Mouse (Mus musculus) 416B (cell line): ENCODE measurements around the gene Ormdl2.
"Not testable (repeated sequence)": the region's sequence is repeated elsewhere in the genome, so short reads cannot be mapped to it uniquely, and the experiment has no call there.

Experiments
- DNase-seq: peaks from one replicate; pipeline ENCODE4 v3.0.0; 2011; ENCODE audit warnings: low read depth

The Ormdl2 gene

DNA sequence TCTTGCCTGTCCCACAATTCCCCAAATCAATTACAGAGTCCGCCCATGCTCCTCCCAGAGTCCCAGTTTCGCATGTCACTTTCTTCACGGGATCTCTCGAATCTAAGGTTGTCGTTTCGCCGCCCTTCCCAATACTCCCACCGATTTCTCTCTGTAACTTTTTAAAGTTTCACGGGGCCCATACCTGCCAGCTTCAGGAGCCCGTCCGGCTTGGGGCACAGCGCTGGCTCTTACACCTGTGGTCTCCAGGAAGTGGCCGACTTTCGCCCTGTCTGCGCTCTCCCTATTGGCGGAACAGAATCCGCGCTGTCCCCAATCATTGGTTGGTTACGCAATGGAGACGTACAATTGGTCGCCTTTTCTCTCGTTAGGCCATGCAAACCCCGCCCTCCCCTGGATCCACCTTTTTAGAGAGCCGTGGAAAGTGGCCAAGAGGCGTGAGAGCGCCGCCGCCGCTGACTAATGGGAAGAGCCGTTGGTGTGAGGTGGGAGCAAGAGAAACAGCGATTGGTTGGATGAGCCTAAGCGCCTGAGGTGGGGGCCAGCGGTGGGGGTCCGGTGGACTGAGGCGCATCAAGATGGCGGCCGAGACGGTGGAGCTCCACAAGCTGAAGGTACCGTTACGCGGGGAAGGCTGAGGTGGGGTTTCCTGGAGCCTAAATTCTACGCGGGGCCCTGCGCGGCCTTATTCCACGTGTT is at the start of gene Ormdl2:
Gene Ormdl2, minus strand, starts transcription at position 288 of the 699 bp plus-strand sequence.
- DNase-seq, result peak; percentile 100

DNA sequence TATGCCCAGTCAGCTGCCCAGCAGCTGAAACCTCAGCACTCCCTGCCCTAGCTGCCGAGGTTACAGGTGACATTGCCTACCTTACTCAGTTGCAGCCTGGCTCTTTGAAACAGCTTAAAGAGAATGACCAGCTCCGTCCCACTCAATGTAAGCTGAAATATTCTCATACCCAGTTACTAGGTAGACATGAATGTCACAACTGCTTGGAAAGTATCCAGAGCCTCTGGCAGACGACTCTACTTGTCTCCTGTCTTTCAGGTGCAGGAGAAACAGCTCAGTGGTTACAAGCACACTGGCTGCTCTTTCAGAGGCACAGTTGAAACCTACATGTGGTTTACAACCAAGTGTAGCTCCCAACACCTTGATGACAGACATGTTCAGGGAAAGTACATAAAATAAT is 48.9 kb upstream of the Ormdl2 start:
- DNase-seq, result no peak

DNA sequence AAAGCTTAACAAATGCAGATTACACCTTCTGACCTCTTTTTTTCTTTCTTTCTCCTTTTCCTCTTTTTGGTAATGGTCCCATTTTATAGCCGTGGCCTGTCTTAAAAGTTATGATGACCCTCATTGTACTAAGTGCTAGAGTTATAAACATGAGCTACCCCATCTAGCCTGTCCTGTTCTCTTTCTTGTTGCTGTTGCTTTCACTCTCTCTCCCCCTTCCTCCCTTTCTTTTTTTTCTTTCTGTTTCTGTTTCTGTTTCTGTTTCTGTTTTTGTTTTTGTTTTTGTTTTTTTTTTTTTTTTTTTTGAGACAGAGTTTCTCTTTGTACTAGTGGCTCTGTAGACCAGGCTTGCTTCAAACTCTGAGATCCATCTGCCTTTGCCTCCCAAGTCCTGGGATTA is 45.1 kb upstream of the Ormdl2 start:
- no peak for DNase-seq

DNA sequence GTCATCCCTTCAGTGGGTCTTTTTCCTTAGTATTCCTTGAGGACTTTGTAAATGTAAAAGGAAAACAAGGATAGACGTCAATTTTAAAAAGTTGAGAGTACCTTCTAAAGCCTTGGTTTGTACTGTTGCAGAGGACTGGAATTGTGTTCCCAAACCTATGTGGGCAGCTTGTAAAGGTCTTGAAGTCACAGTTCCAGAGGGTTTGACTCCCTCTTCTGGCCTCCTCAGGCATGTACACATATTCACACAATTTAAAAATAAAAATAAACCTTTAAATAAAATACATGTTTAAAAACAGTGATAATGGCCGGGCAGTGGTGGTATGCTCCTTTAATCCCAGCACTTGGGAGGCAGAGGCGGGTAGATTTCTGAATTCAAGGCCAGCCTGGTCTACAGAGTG is 44.6 kb upstream of the Ormdl2 start:
- peak; percentile 53 for DNase-seq

DNA sequence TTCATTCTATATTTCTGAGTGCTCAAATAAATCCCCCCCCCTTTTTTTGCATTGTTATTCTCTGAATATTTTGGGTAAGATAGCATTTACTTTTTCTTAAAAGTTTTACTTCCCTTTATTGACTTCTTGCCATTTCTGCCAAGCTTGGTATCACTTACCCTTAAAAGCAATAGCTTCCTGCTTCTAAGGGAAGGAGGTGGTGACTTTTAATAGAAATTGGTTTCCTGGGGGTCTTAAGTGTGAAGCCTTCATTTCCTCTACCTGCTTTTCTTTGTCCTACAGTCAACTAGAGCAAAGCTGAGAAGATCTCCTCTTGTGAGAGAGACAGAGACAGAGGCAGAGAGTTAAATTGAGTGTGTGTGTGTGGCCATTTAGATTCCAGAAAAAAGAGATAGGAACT is 39.7 kb upstream of the Ormdl2 start:
- no peak for DNase-seq

DNA sequence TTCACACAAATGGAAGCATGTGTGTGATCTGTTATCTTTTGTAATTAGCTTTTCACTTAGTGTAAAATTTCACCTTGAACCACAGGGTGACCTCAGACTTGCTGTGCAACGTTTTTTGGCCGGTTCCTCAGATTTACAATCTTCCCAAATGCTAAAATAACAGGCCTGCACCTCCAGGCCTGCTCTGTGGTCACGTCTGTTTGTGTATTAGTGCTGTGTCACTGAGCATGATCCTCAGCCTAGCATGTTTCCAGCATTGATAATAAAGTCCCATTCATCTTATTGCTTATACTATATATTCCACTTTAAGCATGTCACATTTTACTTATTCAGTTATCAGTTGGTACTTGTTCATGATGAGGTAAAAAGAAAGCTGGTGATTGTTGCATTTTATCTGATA is 28.9 kb upstream of the Ormdl2 start:
- peak; percentile 24 for DNase-seq

DNA sequence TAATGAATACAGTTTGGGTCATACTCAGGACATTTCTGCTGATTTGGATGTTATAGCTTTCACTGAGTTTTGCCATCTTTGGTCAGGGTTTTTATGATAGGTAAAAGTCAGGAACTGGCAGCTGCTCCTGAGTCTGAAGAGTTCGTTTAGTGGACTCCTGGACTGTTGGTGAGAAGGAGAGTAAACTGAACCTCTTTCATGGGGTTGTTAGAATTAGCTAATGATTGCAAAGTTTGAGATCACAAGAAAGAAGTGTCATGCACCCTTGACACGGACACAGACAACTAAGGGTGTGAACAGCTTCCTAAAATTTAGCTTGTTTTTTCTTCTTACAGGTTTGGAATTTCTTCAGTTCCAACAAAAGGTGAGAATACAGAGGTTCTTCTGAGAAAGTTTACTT is 27.0 kb upstream of the Ormdl2 start:
- no peak for DNase-seq

DNA sequence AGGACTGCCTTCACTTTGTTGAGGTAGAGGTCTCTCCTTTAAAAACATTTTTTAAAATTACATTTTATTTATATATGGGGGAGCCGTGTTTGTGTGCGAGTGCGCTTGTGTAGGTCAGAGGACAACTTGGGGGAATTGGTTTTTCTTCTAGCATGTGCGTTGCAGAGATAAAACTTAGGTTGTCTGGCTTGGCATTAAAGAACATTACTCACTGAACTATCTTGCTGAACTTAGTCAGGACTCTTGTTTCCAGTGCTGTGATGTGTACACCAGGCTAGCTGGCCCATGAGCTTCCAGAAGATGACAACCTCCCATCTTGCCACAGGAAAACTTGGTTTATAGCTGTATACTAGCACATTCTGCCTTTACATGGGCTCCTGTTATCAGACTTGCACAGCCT is 25.2 kb upstream of the Ormdl2 start:
- no peak for DNase-seq

DNA sequence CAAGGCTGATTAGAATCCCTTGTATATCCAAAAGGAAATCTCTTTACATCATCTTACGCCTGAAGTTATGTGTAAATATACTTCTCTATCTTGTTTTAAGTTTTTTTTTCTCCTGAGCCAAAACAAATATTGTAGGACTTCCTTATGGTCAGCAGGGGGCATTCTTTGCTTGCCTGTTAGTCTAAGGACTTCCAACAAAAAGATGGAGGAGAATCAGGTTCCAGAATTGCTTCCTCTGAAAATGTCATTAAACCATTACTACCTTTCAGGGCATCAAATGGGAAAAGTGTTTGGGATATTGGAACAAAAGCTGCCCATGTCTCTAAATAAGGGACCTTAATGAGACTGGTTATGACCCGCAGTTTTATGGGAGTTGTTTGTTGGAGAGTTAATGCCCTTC is 24.1 kb upstream of the Ormdl2 start:
- DNase-seq, result peak; percentile 66

DNA sequence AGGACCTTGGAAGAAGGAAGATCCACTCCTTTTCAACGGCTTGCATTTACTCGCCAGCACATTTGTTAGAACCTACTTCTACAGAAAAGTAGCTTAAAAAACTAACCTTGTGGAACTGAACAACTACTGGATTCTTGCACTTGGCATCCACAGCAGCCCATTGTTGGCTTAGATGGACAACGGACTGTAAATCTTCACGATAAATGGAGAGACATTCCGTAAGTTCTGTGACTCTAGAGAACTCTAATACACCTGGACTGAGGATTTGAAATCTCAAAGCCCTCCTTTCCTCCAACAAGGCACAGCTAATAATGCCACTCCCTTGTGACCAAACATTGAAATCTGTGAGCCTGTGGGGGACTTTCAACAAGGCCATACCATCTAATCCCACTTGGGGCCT is 21.8 kb upstream of the Ormdl2 start:
- DNase-seq, result no peak

DNA sequence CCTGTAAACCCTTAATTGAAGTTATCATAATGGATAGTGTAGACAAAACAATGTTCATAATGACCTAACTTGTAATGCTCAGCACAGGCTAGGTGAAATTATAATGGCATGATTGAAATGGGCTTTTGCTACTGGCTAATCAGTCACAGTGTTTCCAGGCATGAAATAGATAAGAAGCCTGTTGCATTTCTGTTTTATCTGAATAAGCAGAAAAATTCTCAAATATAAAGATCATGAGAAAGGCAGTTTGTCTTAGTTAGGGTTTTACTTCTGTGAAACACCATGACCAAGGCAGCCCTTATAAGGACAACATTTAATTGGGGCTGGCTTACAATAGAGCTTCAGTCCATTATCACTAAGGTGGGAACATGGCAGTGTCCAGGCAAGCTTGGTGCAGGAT is 19.2 kb upstream of the Ormdl2 start:
- DNase-seq, result no peak

DNA sequence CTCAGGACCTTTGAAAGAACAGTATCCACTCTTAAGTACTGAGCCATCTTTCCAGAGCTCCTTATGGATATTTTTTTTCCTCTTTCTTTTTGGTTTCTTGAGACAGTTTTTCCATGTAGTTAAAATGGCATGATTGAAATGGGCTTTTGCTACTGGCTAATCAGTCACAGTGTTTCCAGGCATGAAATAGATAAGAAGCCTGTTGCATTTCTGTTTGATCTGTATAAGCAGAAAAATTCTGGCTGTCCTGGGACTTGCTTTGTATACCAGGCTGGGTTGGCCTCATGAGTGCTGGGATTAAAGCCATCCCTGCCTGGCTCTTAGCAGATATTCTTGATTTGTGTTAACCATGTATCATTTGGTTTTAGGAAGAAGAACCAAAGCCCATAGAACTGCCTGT is 18.0 kb upstream of the Ormdl2 start:
- no peak for DNase-seq

DNA sequence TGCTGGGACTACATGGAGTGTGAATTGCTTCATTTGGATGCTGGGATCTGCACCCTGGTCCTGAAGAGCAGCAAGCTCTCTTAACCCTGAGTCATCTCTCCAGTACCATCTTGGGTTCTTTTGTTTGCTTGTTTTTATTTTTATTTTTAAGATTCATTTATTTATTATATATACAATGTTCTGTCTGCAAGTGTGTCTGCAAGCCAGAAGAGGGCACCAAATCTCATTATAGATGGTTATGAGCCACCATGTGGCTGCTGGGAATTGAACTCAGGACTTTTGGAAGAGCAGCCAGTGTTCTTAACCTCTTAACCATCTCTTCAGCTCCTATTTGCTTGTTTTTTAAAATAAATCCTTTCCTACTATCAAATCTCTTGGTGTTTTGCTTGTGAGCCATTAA is 16.0 kb upstream of the Ormdl2 start:
- no peak for DNase-seq

DNA sequence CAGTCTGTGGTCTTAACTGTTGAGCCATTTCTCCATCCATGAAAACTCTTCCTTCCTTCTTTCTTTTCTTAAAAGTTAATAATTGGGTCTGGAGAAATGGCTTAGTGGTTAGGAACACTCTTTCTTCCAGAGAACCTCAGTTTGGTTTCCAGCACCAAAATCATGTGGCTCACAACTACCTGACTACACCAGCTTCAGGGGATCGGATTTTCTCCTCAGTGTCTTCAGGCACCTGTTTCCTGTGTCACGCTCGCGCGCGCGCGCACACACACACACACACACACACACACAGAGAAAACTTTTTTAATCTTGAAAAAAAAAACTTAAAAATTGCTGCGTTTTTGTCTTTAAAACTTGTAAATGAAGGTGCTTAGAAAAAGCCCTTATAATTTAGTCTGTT is 2.4 kb upstream of the Ormdl2 start:
- DNase-seq, result peak; percentile 20

DNA sequence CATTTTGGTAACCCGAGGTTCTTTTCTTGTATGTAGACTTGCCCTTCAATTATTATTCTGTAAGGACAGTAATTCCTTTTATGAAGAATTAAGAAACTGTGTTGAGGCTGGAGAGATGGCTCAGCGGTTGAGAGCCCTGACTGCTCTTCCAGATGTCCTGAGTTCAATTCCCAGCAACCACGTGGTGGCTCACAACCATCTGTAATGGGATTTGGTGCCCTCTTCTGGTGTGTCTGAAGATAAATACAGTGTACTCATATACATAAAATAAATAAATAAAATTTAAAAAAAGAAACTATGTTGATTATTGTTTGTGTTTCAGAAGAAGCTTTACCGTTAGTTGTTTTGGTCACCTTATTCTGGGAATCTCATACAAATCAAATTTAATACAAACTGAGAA is 1.6 kb upstream of the Ormdl2 start:
- DNase-seq, result not testable (repeated sequence)

DNA sequence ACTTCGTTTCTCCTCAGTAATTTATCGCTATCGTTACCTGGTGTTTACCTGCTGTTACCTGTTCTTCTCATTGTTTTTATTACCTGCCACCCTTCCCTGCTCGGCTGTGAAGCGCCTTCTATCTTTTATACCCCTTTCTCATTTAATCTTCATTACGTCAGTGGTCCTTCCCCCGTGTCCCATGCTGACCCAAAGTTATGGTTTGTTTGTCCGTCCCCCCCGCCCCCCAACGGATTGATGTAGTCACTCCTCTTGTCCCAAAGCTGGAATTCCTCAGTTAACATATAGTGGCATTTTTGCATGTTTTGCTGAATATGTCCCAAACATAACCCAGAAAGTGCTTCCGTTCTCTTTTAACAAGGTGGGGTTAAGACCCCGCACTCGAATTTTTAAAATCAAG is 690 bp upstream of the Ormdl2 start:
- no peak for DNase-seq

DNA sequence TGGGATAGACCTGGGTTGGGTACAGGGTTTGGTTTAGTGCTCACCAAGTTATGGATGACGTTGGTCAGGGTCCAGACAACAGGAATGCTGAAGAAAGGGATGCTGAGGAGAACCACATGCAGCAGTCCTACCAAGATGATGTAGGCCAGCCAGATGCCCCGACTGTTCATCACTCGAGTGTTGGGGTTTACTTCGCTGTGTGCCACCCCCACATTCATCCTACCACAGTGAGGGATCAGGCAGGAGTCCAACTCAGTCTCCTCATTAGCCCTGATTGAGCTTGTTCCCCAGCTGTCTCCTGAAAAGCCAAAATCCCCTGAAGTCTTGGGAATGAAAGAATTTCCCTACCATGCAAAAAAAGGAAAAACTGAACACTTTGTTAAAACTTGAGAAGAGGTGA is 1.2 kb downstream of the Ormdl2 start:
- no peak for DNase-seq

DNA sequence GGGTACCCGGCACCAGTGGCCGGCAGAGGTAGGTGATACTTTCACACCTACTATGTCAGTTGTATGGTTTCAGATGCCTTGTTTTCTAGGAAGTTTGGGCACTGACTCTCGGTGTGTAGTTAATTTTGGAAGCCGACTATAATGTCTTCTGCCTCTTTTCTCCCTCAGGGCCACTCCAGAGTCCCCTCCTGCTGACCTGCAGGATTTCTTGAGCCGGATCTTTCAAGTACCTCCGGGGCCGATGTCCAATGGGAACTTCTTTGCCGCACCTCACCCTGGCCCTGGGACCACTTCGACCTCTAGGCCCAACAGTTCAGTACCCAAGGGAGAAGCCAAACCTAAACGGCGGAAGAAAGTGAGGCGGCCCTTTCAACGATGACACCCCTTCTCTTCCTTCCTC is 4.4 kb downstream of the Ormdl2 start, which contains the start of gene Sarnp:
Gene Sarnp, plus strand, starts transcription at position 301 of the 400 bp plus-strand sequence.
- DNase-seq, result no peak

DNA sequence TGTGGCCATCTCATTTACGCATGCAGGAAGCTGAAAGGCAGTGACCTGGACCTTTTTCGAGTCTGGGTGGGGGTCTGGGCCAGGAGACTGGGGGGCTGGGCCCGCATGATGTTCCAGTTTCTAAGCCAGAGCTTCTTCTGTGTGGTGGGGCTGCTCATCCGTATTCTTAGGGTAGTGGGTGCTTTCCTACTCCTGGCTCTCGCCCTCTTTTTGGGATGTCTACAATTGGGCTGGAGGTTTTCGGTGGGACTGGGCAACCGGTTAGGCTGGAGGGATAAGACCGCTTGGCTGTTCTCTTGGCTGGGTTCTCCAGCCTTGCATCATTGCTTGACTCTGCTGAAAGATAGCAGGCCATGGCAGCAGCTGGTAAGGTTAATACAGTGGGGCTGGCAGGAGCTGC is 14.4 kb downstream of the Ormdl2 start:
- DNase-seq, result no peak

DNA sequence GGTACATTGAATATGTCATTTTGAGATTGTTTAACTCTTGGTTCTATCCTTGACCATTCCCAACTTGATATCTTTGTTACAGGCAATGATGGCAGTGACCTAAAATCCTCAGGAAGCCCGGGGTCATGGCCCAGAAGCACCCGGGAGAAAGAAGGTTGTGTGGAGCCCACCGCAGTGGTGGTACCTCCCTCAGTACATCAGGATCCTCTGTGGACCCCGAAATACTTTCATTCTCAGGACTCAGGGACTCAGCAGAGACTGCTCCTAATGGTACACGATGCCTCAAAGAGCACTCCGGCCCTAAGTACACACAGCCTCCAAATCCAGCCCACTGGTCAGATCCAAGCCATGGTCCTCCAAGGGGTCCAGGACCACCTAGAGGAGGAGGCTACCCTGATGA is 15.4 kb downstream of the Ormdl2 start:
- DNase-seq, result no peak

DNA sequence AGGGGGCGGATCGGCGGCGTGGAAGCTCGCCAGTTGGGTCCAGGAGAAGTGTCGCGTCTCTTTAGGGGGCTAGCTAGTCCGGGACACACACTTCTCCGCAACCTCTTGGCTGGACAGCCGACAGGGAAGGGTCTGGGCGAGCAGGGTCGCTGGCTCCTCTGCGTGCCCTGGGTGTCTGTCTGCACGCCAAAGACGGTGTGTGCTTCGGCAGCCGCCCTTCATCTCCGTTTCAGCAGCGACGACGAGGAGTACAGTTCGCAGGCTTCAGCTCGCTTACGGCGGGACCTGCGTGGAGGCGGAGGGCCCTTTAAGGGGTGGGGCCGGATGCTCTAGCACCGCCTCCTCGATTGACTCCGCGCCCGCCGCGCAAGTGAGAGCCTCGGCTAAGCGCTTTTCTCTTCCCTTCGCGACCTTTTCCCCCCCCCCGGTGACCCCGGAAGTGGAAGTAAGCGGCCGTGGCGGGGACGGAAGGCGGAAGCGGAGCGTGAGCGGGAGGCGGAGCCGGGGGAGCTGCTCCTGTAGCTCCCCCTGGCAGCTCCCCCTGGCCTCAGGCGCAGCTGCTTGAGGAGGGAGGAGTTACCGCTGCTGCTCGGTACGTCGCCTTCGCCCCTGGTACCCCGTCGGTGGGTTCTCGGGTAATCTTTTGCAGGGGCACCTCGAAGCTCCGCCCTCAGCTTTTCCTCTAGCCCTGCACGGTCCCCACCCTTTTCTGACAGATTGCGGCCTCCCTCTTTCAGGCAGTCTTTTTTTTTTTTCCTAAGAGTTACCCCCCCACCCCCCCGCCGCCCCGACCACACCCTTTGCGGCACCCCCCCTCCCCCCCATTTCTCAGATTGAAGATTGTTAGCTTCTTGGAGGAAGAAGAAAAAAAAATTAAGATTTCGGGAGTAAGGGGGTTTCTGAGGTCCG is 16.1 kb downstream of the Ormdl2 start:
- peak; percentile 99 for DNase-seq

DNA sequence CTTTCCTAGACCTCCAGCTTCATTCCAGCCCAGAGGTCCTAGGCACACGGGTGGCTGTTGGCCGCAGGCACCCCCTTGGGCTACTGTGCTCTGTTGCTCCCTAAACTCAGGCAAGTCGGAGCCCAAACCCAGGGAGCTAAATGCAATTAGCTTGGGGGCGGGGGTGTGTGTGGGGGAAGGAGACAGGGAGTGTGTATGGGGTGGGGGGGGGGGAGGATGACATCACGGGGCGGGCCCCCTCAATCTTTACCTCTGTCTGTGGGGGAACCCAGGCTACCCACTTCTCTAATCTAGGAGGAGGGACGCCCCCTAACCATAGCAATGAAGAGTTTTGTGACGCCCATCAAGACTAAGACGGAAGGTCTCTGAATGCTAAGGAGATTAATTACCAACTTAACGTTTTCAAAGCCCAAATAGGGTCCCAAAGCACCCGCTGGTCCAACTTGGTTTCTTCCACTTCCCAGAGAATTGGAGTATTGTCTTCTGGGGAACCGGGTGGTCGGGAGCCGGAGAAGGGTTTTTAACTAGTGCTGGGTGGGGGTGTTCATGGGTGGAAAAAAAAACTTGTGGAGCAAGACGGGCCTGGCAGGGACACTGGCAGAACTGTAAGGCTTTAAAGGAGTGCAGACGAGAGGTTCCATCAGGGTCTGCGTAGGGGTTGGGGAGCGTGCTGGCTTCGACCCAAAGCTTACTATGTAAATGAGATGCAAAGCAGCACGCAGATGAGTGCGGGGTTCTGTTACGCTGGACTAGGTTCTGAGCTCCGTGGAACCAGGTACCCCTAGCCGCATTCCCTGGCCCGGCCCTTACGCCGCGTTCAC is 17.0 kb downstream of the Ormdl2 start, which contains the start of gene Tmem198b:
Gene Tmem198b, minus strand, starts transcription at position 100 of the 821 bp plus-strand sequence.
- peak; percentile 86 for DNase-seq
